Mouse (Mus musculus) gastrocnemius, postnatal 25 days (tissue): Measurements from ENCODE around the gene Kalrn. TPM values are rescaled to one million over a fixed set of nuclear protein-coding genes. Genes with fewer than 3 reads are reported as not detected.

Source experiments
- DNase-seq: peaks from one replicate; pipeline ENCODE4 v3.0.0; 2022
- total RNA-seq, 2 experiments: library from RNA; stranded (reverse); gene quantifications; 1 replicate in 1 of 2; 2 replicates in 1 of 2; pipeline ENCODE4 v1.2.3; 2021

Gene Kalrn
- total RNA-seq, 2 experiments from 2014 or later = 19.1 to 26.3 TPM

GRCm38 (mm10) chr16:34351575-34352150 is 221.7 kb downstream of the Kalrn start:
- no peak for DNase-seq

GRCm38 (mm10) chr16:34347574-34347973 is 225.8 kb downstream of the Kalrn start:
- peak; percentile 77 for DNase-seq

- DNase-seq = no peak
Observed at GRCm38 (mm10) chr16:34344895-34345876, 228.1 kb downstream of the Kalrn start.

GRCm38 (mm10) chr16:34343968-34344367 is 229.4 kb downstream of the Kalrn start:
- DNase-seq = peak; percentile 33

GRCm38 (mm10) chr16:34343161-34343560 is 230.2 kb downstream of the Kalrn start:
- no peak for DNase-seq

GRCm38 (mm10) chr16:34342369-34343160 is 230.8 kb downstream of the Kalrn start:
- no peak for DNase-seq

GRCm38 (mm10) chr16:34334919-34335318 is 238.4 kb downstream of the Kalrn start:
- no peak for DNase-seq

- DNase-seq = no peak
Observed at GRCm38 (mm10) chr16:34331630-34332029, 241.7 kb downstream of the Kalrn start.

GRCm38 (mm10) chr16:34329876-34330275 is 243.5 kb downstream of the Kalrn start:
- no peak for DNase-seq

GRCm38 (mm10) chr16:34329431-34329873 is 243.9 kb downstream of the Kalrn start:
- DNase-seq = no peak

- no peak for DNase-seq
Observed at GRCm38 (mm10) chr16:34327890-34328289, 245.4 kb downstream of the Kalrn start.

- DNase-seq = no peak
Observed at GRCm38 (mm10) chr16:34325869-34326268, 247.5 kb downstream of the Kalrn start.

GRCm38 (mm10) chr16:34325161-34325560 is 248.2 kb downstream of the Kalrn start:
- no peak for DNase-seq

- DNase-seq = no peak
Observed at GRCm38 (mm10) chr16:34324735-34325134, 248.6 kb downstream of the Kalrn start.

GRCm38 (mm10) chr16:34323496-34323895 is 249.8 kb downstream of the Kalrn start:
- DNase-seq = no peak

- peak; percentile 67 for DNase-seq
Observed at GRCm38 (mm10) chr16:34322546-34322945, 250.8 kb downstream of the Kalrn start.

GRCm38 (mm10) chr16:34321066-34321790 is 252.1 kb downstream of the Kalrn start:
- DNase-seq = no peak

- DNase-seq = no peak
Observed at GRCm38 (mm10) chr16:34320023-34320800, 253.1 kb downstream of the Kalrn start.

GRCm38 (mm10) chr16:34317110-34317509 is 256.2 kb downstream of the Kalrn start:
- no peak for DNase-seq

- DNase-seq = no peak
Observed at GRCm38 (mm10) chr16:34316253-34316652, 257.1 kb downstream of the Kalrn start.

GRCm38 (mm10) chr16:34314071-34314470 is 259.3 kb downstream of the Kalrn start:
- DNase-seq = no peak
